Mouse (Mus musculus): Measurements from ENCODE around the gene Phf11d.
"Not testable (repeated sequence)": the region's sequence is repeated elsewhere in the genome, so short reads cannot be mapped to it uniquely, and the experiment has no call there.

Gene Phf11d

DNA sequence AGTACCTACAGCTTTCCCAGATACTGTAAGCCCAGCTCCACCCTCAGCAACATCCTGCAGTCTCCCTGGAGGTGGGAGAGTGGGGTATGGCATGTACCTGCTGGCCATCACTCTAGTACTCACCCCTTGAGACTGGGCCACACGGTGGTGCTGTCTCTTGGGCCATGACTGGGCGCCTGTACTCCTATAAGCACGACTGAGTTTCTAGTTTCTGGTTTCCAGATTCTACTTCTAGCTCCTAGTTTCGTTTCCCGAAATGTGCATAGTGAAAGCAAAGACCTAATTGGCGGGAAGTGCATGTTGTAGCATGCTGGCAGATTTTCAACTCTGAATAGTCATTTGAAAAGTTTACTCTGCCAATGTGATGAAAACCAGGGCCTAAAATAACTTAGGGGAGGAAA is at the start of gene Phf11d:
Phf11d (minus strand) TSS at position 227 of the 401 bp plus-strand sequence.
- peak; percentile 50 to 58 for DNase-seq

DNA sequence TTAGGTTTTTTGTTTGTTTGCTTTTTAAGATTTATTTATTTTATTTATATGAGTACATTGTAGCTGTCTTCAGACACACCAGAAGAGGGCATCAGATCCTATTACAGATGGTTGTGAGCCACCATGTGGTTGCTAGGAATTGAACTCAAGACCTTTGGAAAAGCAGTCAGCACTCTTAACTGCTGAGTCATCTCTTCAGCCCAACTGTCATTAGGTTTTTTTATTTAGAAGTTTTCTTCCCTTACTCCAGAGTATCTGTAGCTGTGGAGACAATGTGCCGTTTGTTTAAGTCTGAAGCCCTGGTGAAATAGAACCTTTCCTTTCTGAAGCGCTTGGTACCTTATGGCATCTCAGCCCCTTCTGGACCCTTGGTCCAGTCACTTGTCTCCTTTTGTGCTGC is 49.7 kb upstream of the Phf11d start:
- DNase-seq = not testable (repeated sequence)

DNA sequence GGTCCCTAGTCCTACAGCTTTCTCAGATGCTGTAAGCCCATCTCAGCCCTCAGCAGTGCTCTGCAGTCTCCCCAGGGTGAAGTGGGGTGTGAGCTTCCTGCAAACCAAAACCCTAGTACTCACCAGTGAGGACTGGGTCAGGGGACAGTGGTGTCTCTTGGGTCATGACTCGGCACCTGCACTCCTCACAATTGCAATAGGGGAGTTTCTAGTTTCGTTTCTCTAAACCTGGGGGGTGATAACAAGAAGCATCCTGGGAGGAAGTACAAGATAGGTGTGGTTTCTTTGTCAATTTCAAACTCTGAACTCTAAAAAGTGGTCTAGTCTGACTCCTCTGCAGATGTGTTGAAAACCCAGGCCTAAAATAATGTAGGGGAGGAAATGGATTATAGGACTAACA is 31.7 kb upstream of the Phf11d start:
- no peak for DNase-seq

DNA sequence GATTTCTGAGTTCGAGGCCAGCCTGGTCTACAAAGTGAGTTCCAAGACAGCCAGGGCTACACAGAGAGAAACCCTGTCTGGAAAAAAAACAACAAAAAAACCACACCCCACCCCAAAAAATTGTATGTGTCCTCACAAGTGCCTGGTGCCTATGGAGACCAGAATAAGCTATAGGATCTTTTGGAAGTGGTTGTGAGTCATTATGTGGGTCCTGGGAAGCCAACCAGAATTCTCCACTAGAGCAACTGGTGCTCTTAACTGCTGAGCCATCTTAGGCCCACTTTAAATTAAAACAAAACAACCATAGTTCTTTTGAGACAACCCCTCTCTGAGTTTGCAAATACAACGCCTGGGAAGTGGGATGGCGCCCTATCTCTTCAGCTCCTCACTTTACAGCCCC is 30.0 kb upstream of the Phf11d start, which contains the start of gene Phf11c:
Phf11c (minus strand) TSS at position 101 of the 400 bp plus-strand sequence.
- no peak for DNase-seq

DNA sequence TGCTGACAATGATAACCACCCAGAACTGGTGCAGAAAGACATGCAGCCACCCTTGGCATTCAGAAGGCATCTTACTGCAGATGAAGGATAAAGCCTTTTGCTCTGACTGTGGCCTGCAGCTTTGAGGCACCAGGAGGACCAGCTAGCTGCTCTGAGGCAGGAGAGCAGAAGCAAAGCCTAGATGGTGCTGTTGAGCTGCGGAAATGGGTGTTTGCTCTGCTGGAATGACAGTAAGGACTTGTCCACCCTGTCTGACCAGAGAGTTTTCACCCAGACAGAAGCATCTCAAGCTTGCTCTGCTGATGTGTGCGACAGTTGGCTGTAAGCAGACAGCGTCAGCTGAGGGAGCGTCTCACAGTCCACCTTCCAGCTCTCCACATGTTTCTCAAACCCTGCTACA is 24.9 kb upstream of the Phf11d start:
- peak in 1 of 2 experiments; percentile 30 for DNase-seq

DNA sequence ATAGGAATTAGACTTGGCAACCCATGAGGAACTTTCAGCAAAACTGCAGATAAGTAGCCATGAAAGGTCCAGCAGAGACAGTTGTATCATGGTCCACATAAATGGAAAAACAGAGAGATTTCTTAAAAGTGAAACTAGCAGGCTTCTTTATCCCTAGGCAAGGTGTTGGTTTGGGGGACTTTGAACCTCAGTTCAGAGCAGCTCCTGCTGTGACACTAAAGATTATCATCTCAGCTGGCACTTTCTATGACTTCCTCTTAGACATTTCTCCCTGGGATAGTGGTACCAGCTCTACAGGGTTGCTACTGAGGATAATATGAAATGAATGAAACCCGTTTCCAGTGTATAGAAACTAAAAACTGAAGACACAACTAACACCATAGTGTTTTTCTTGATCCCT is 24.3 kb upstream of the Phf11d start:
- DNase-seq = no peak

DNA sequence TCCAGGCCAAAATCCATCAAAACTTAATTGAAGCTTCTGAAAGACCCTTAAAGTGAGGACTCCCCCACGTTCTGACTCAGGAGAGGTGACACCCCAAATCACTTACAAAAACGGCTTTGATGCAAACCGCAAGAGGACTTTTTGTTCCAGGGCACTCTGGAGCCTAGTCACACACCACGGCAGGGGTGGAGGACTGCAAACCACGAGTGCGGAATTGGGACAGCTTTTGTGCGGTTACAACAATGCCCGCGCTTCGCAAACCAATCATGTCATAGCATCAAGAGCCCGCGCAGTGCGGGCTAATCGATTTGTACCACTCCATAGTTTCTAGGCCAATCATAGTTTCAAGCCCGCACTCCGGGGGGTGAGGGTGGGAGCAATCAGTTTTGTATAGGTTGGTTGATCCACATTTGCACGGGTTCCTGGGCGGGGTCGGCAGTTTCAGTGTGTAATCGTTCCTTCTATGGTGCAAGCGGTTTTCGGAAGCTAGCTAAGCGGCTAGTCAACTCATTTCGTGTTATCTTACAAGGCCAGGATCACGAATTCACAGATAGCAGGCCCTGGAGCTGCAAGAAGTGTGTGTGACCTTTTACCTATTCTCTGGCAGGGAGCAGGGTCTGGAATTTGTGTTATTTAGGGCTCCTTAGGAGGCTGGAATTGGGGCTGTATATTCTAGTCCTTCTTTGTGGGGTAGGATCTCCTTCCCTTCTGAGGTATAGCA is 5.2 kb upstream of the Phf11d start:
- DNase-seq = no peak

DNA sequence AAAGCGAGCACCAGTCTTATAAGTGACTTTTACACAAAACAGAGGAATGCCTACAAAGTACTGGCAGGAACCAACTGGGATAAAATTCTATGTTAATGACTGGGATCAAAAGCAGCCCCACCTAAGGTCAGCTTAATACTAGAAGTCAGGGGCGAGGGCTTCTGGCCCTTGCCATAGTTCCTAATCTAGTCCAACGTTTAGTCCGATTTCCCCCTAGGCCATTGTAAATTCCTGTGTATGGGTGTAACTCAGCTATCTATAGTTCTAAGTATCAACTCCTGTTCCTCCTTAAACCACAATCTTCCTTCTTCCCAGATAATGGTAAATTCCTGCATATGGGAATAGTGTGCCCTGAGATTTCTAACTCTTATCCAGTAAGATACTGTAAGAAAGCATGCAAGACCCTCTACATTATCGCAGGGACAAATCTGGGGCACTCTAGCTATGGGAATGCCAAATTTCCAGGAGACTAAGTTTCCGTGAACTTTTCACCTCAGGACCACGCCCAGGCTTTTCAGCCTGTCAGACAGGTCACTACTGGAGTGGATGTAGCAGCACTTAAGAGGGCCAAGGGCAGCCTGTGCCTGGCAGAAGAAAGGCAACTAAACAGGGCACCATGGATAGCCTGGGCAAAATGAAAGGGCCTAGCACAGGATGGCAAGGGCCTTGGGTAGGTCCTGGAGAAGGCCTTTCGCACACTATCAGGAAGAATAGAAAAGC is 1.3 kb upstream of the Phf11d start:
- no peak for DNase-seq

DNA sequence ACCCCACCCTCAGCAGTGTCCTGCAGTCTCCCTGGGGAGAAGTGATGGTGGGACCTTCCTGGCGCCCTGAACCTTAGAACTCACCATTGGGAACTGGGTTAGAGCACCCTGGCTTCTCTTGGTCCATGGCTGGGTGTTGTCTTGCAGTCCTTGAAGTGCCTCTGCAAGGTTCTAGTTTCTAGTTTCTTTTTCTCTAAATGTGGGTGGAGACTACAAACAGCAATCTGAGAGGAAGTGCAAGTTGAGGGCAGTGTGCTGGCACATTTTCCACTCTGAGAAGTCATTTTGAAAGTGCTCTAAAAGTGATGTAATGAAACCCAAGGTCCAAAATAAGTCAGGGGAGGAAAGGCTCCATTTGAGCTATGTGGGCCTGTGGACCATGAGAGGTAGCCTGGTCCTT is 24.1 kb downstream of the Phf11d start, which contains the start of gene Phf11b:
Phf11b (minus strand) TSS at position 163 of the 400 bp plus-strand sequence.
- not testable (repeated sequence) for DNase-seq

DNA sequence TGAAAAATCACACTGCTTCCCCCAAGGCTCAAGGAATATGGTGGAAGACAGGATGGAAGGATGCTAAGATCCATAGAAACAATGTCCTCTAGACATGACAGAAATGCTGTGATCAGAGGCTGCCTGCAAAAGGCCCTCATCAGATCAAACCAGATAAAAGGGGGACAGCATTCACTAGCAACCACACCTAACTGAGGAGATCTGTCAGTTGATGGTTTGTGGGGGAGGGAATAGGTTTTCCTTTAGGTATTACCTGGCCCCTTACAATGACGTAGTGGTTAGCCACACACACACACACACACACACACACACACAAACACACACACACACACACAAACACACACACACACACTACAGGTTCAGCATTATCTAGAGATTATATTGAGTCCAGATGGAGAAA is 25.7 kb downstream of the Phf11d start:
- DNase-seq = no peak

DNA sequence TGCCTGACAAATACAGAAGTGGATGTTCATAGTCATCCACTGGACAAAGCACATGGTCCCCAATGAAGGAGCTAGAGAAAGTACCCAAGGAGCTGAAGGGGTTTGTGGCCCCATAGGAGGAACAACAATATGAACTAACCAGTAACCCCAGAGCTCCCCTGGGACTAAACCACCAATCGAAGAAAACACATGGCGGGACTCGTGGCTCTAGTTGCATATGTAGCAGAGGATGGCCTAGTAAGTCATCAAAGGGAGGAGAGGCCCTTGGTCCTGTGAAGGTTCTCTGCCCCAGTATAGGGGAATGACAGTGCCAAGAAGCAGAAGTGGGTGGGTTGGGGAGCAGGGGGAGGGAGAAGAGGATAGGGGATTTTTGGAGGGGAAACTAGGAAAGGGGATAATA is 29.2 kb downstream of the Phf11d start:
- not testable (repeated sequence) for DNase-seq

DNA sequence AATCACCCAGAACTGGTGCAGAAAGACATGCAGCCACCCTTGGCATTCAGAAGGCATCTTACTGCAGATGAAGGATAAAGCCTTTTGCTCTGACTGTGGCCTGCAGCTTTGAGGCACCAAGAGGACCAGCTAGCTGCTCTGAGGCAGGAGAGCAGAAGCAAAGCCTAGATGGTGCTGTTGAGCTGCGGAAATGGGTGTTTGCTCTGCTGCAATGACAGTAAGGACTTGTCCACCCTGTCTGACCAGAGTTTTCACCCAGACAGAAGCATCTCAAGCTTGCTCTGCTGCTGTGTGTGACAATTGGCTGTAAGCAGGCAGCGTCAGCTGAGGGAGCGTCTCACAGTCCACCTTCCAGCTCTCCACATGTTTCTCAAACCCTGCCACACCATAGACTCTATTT is 34.8 kb downstream of the Phf11d start:
- peak in 1 of 2 experiments; percentile 34 for DNase-seq

DNA sequence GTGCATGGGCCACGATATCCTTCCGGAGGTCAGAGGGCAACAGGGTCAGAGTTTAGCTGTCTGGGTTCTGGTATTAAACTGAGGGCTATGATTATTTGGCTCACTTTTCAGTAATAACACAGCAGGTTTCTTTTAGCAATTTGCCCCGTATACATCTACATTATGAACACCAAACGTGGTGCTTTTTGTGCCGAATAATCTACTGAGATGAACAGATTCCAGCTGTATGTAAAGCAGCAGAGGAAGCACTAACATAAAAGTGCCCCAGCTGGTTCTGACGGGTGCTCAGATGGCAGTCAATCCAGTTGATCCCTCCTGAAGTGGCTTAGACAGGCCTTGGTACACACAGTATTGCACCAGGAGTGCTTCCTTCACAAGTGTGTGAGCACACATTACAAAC is 45.3 kb downstream of the Phf11d start:
- DNase-seq = not testable (repeated sequence)

DNA sequence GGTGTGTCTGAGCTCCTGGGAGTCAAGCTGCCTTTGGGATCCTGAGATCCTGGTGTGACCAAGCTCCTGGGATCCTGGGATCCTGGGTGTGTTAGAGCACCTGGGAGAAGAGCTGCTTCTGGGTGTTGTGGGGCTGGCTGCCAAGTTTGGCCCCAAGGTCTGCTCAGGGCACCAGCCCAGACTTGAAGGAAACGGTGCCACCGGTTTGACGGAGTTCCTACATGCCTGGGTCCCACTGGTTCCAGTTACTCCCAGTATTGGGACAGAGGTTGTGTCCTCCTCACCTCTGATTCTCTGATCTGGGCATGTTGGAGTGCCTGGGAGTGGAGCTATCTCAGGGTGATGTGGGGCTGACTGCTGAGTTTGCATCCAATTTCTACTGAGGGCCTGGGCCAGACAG is 46.2 kb downstream of the Phf11d start:
- DNase-seq = not testable (repeated sequence)
